Mouse (Mus musculus): ENCODE measurements around the gene Pde4a.
A peak's percentile ranks its signal among the peaks of the same experiment; 100 is the strongest.

Gene Pde4a

DNA sequence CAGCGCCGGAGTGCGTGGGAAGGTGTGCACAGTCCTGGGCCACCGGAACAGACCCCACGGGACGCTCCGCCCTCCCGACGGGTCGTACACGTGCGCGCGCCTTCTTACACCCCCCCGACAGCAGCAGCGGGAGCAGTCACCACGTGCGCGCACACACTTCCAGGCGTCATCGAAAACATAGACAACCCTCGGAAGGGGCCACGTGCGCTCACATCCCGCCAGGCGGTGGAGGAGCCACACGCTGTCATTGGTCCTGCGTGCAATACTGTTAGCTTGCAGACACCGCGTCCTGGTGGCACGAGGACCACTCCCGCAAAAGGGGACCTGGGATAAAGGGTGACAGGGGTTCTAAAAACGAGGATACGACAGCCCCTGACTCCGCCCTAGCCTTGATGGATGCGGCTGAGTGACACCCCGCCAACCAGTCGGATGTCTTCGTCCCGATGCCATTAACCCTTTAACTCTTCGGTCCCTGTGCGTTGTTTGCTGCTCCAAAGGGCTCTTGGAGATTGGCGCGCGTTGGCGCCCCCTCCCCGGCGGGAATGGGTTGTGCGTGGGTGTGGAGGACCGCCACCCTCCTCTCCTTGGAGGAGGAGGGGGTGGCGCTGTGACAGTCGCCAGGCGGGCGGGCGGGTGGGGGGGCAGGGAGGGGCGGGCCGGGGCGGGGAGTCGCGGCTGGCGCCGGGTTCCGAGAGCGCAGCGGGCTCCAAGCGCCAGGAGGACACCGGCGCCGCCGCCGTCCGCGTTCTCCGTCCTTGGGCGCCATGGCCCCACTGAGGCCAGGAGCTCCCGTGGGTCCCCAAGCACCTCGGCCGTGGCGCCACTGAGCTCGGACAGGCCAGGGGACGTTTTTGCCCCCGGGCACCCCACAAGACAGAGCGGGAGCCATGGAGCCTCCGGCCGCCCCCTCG is at the start of gene Pde4a:
Gene Pde4a (plus strand): TSS at position 674 of the 911 bp plus-strand sequence.
- peak in 1 of 2 experiments; percentile 21 for DNase-seq

DNA sequence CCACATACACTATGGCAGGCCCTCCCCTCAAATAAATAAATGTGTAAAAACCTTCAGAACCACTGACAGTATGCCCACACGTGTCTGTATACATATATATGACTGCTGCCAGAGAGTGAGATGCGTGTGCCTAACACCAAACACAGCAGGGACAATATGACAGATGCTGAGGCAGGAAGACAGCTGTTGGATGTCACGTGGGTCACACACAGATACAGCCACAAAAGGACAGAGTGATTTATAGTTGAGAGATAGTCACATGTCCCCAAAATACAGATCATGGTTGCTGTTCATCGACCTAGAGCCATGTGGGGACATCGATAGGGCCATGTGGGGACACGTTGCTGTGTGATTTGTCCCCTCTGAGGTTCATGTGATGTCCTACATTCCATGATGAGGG is 48.4 kb upstream of the Pde4a start:
- no peak for DNase-seq

- DNase-seq: no peak
These were observed 44.0 kb upstream of the Pde4a start for GRCm38 (mm10) chr9:21121483-21121882.

GRCm38 (mm10) chr9:21124837-21125236 is 40.7 kb upstream of the Pde4a start:
- DNase-seq: no peak

GRCm38 (mm10) chr9:21125502-21126258 is 39.8 kb upstream of the Pde4a start:
- no peak for DNase-seq

DNA sequence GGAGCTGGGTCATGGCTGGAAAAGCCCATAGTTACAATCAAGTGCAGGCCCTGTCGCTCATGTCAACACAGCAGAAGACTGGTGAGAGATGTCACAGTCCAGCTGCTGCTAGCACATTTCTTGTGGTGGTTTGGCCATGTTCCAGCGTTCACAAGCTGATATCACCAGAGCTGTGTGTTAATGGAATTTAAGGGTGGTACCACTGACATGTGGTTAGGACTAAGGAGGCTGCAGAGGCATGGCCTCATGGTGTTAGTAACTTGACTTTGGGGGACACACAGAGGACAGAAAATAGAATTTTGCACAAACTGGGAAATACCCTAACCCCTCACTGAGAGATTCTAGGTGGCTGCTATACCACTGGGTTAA is 39.3 kb upstream of the Pde4a start:
- no peak for DNase-seq

DNA sequence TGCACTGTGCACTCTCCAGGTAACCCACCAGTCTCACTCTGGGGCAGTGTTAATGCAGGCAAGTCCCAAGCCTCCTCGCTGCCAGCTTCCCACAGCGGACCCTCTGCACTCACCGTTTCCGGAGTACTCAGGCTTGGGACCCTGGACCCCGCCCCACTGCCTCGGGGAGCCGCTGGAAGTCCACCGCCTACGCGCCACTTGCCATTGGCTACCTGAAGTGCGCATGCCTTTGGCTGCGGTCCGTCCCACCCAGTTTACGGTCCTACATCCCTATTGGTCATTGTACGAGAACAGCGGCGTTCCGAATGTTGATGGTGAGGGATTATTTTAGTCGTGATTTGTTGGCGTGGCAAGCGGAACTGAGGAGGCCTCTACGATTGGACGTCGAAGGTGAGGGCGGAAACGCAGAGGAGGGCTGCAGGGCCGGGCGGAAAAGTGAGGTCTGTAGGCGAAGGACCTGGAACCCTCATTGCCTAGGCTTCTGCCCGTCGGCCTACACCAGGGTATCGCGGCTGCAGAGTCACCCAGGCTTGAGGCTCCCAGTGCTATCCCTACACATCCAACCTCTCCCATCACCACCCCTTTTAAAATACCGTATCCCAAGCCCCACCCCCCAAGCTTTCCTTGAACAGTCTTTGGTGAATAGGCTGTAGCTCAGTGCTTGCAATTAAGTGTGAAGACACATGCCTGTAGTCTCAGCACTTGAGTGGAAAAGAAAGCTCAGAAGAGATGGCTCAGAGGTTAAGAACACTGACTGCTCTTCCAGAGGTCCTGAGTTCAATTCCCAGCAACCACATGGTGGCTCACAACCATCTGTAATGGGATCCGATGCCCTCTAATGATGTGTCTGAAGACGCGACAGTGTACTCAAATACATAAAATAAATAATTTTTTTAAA is 34.2 kb upstream of the Pde4a start, which contains the start of gene Tyk2:
Gene Tyk2 (minus strand): TSS at position 185 of the 898 bp plus-strand sequence.
- DNase-seq: peak; percentile 83 to 84

DNA sequence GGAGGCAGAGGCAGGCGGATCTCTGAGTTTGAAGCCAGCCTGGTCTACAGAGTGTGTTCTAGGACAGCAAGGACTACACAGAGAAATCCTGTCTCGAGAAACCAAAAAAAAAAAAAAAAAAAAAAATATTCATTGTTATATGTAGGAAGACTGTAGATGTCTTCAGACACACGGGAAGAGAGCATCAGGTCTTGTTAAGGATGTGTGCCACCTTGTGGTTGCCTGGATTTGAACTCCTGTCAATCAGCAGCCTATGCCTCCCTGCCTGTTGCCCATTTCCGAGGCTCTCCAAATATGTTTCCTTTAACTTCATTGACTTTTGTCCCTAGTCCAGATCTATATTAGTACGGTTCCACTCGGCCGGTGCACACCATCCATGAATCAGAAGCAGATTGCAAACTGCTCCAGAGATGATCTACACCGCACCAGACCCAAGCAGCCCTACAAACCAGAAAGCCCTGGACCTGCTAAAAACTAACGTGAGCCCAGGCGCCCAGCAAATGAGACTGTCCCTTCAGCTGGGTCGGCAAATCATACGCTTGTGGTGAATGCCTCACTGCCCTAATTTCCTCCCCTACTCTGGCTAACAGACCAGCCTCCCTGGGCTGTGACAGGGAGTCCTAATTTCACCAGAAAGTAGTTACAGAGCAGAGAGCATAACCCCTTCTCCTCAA is 33.3 kb upstream of the Pde4a start:
- DNase-seq: no peak

DNA sequence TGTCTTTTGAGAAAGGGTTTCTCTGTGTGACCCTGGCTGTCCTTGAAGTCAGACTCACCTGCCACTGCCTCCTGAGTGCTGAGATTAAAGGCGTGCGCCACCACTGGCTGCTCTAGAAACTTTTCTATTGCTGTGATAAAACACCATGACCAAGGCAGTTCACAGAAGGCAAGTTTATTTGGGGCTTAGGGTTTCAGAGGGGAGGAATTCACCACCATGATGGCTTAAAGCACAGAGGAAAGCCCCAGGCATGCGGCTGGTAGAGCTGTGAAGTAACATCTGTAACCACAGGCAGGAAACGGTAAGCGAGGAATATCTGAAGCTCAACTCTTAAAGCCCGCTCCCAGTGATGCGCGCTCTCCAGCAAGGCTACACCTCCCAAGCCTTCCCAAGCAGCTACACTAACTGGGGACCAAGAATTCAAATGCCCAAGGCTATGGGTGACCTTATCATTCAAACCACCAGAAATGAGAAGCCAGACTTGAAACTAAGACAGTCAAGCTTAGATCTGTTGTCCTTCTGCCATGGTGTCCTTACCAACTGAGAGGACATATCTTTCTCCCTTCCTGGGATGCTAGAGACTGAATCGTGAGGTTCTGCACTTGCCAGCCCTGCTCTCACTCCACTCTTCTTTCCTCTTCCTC is 32.3 kb upstream of the Pde4a start:
- DNase-seq: no peak

DNA sequence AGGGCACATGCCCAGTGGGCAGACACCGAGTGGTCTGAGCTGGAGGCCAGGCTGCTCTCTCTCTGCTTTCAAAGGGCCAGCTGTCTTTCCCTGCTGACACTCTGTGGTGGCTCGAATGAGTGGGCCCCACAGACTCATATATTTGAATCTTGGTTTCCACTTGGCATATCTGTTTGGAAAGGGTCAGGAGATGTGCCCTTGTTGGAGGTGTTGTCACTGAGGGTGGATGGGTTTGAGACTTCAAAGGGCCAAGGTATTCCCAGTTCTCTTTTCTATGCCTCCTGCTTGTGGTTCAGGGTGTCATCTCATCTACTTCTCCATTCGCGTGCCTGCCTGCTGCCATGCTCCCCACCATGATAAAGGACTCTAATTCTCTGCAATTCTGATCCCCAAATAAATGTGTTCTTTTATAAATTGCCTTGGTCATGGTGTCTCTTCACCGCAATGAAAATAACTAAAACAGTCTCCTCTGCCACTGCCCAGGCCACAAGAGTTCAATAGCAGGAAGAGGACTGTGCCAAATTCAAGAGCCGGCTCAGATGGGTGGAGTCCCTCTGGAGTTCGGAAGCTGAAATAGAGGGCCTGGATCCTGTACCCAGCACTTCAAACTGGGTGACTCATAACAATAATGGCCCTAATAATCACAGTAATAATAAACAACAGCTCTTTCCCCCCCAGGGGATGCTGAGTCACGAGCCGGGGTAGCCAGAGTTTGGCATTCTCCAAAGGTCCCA is 30.8 kb upstream of the Pde4a start:
- DNase-seq: no peak

GRCm38 (mm10) chr9:21135329-21135890 is 30.1 kb upstream of the Pde4a start:
- DNase-seq: no peak

- no peak for DNase-seq
These were observed 29.6 kb upstream of the Pde4a start for GRCm38 (mm10) chr9:21135941-21136381.

DNA sequence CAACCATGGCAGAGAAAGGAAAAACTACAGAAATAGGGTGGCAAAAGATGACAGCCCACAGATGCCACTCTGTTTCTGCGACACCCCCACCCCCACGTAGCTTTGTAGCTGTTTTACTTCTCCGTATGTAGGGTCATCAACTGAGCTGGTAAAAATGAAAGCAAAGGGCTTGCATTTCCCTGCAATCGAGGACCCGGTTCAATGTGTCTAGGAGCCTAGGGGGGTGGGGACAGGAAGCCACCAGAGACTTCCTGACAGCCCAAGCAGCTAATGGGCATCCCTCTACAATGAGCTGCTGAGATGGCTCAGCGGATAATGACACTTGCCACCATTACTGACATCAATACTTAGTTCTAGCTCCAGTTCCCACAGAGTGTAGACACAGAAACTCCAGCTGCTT is 29.1 kb upstream of the Pde4a start:
- DNase-seq: no peak

DNA sequence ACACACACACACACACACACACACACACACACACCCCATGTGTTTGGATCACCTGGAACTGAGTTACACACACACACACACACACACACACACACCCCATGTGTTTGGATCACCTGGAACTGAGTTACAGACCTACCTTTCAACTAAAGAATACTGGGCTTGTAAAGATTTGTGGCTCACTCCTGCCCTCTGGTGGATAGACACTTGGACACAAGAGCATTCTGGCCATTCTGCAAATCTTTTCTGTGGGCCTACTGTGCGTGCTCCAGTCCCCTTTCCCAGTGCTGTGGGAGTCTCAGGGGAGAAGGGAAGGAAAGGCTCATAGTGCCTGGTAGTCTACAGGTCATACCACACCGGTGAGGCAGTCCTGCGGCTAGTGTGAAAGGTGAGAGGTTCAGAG is 28.3 kb upstream of the Pde4a start:
- DNase-seq: peak in 1 of 2 experiments; percentile 71

DNA sequence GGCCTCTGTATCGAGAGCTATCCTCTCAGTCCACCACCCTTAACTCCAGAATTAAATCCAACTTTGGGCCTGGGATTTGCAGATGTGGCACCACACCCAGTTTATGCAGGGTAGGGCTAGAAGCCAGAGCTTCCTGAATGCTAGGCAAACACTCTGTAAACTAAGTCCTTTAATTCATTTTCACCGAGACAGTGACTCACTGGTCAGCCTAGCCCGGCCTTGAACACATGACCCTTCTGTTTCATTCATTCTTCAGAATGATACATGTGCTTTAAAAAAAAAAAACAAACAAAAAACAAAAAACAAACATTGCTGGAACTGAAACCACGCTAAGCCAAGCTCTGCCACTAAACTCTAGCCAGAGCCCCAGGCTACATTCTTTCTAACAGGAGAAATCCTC is 27.1 kb upstream of the Pde4a start:
- DNase-seq: no peak

DNA sequence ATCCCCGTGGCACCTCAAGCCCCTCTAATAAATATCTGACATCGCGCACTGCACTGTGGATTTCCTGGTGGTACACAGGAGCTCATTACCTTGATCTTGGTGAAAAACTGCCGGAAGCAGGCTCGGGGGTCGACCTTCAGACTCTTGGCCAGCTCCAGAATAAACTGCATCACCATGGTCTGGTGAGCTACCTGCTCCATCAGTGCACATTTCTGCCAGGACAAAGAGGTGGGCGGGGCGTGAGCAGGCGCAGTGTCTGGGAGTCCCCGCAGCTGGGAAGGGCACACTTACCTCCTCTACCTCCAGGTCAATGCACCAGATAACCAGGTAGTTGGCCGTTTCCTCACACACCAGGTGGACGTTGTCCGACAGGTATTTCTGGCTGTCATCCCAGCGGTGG is 23.6 kb upstream of the Pde4a start:
- DNase-seq: no peak

- DNase-seq: no peak
These were observed 21.2 kb upstream of the Pde4a start for GRCm38 (mm10) chr9:21144361-21144760.

GRCm38 (mm10) chr9:21145431-21145830 is 20.1 kb upstream of the Pde4a start:
- DNase-seq: no peak

DNA sequence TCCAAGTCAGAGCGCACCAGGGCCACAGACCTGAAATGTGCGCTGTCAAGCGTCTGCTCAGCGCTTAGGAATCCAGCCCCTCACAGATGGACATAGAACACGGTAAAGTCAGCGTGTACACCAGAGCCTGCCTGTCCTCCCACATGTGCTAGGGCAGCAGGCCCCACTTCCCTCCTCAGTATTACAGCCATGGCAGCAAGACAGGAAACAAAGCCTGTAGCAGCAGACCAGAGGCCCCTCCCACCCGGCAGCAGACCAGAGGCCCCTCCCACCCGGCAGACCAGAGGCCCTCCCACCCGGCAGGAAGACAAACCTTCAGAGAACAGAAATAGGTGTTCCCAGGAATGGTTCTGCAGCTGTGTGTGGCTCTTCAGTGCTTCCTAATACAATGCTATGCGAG is 18.8 kb upstream of the Pde4a start:
- DNase-seq: peak in 1 of 2 experiments; percentile 57

DNA sequence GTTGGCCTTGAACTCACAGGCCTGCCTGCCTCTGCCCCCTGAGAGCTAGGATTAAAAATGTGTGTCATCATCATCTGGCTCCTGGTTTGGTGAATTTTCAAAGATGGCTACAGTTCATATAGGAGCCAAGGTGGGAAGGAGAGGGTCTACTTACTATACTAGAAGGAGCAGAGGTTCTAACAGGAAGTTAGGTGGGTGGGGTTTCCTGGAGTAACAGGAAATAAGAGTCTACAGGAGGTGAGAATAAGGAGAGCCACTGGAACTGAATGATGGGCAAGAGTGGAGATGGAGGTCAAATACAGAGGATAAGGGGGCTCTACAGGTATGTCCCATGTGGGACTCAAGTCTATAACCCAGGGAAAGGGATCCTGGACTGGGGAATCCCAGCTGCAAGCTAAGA is 17.1 kb upstream of the Pde4a start:
- DNase-seq: no peak

Data from spleen, adult 18-20 months (tissue).